Comparison of ENCODE assay signal across 13 mouse cellular contexts in the genomic region with DNA sequence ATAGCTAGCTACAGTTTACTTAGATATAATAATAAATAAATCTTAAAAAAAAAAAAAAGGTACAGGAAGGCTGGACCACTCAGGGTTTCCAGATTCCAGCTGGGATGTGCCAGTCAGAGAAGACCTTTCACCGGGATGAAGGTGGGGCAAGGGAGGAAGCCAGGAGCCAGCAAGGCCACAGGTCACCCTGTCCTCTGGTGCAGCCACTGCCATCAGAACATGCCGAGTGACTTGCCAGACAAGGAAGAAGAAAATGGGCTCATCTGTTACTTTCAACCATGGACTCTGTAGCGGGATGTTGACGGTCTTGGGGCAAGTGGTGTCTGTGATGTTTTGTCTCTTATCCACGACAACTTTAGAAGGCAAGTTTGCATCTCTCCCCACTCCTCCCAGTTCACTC.
"Had no signal": no experiment of that assay in that cellular context is flagged by ENCODE, and none has a peak within 500 bp of the region (broad histone marks: within the 10 kb centered on the region; RNA-seq: fewer than 3 reads in every experiment).

No protein-coding gene starts in this region.

- H3K27ac ChIP-seq: heart, embryonic 13.5 days; heart, embryonic 15.5 days; hindbrain, embryonic 13.5 days; hindbrain, postnatal 0 days; limb, embryonic 13.5 days; limb, embryonic 15.5 days; liver, embryonic 12.5 days; liver, embryonic 14.5 days had no signal

- ATAC-seq: forebrain, postnatal 0 days; intestine, embryonic 16.5 days; liver, embryonic 12.5 days had no signal

- H3K36me3 ChIP-seq: heart, embryonic 13.5 days; heart, embryonic 15.5 days; hindbrain, embryonic 13.5 days; limb, embryonic 13.5 days; limb, embryonic 15.5 days; liver, embryonic 12.5 days had no signal

- H3K27me3 ChIP-seq: heart, embryonic 13.5 days; heart, embryonic 15.5 days; hindbrain, embryonic 13.5 days; limb, embryonic 13.5 days; limb, embryonic 15.5 days had no signal

- DNase-seq: forebrain, postnatal 0 days; kidney, adult 11 months; layer of hippocampus, adult 9-11 months; layer of hippocampus, postnatal 36 days had no signal

- H3K4me2 ChIP-seq: heart, embryonic 15.5 days; hindbrain, embryonic 13.5 days; limb, embryonic 13.5 days; limb, embryonic 15.5 days; liver, embryonic 12.5 days had no signal

- H3K4me3 ChIP-seq: heart, embryonic 13.5 days; heart, embryonic 15.5 days; hindbrain, embryonic 13.5 days; limb, embryonic 13.5 days; limb, embryonic 15.5 days; liver, embryonic 12.5 days had no signal

- H3K9ac ChIP-seq: forebrain, postnatal 0 days; heart, embryonic 13.5 days; heart, embryonic 15.5 days; hindbrain, embryonic 13.5 days; limb, embryonic 13.5 days; limb, embryonic 15.5 days; liver, embryonic 12.5 days; liver, embryonic 14.5 days had no signal

- H3K9me3 ChIP-seq: heart, embryonic 13.5 days; heart, embryonic 15.5 days; hindbrain, embryonic 13.5 days; limb, embryonic 13.5 days; limb, embryonic 15.5 days; liver, embryonic 12.5 days had no signal

- H3K4me1 ChIP-seq: liver, embryonic 12.5 days had no signal
